Mouse (Mus musculus): ENCODE results near the gene Dcun1d3. TPM values are rescaled to one million over a fixed set of nuclear protein-coding genes. Genes with fewer than 3 reads are reported as not detected.

Gene Dcun1d3
- 15.1 TPM for polyA plus RNA-seq (2017; shearing (Covaris generic))

GRCm38 (mm10) chr7:119895639-119896512 is at the start of gene Dcun1d3, which contains the start of gene Lyrm1:
Gene Dcun1d3 (minus strand): TSS chr7:119896298.
Gene Lyrm1 (plus strand): TSS chr7:119895861.

Other genes starting within 250 kb of the Dcun1d3 start
- gene Acsm4, start 206.3 kb downstream of the Dcun1d3 start, polyA plus RNA-seq (2017; shearing (Covaris generic)) = not detected
- gene Thumpd1, start 175.5 kb downstream of the Dcun1d3 start, polyA plus RNA-seq (2017; shearing (Covaris generic)) = 61.3 TPM
- gene Acsm3, start 135.4 kb downstream of the Dcun1d3 start, polyA plus RNA-seq (2017; shearing (Covaris generic)) = 0.18 TPM
- 46.1 TPM for gene Rexo5, start 102.3 kb downstream of the Dcun1d3 start, polyA plus RNA-seq (2017; shearing (Covaris generic))
- gene Eri2, start 102.2 kb downstream of the Dcun1d3 start, polyA plus RNA-seq (2017; shearing (Covaris generic)) = 6.8 TPM
- gene Lyrm1, start 437 bp downstream of the Dcun1d3 start, polyA plus RNA-seq (2017; shearing (Covaris generic)) = 9.9 TPM
- 0.27 TPM for gene Dnah3, start 199.0 kb upstream of the Dcun1d3 start, polyA plus RNA-seq (2017; shearing (Covaris generic))
- gene Tmem159, start 206.1 kb upstream of the Dcun1d3 start, polyA plus RNA-seq (2017; shearing (Covaris generic)) = 11.4 TPM
- gene Zp2, start 249.0 kb upstream of the Dcun1d3 start, polyA plus RNA-seq (2017; shearing (Covaris generic)) = not detected